Mouse (Mus musculus) liver, embryonic 16.5 days (tissue): ENCODE data around the gene Chrnb1. TPM values are rescaled to one million over a fixed set of nuclear protein-coding genes. Genes with fewer than 3 reads are reported as not detected.
A peak's percentile ranks its signal among the peaks of the same experiment; 100 is the strongest.

Source experiments
- ATAC-seq: fragments of 200-750 bp; cut with Nextera tagmentation; 2 replicates; pipeline ENCODE4 v1.8.0; 2017; ENCODE audit warnings: low read depth, mild to moderate bottlenecking, moderate number of reproducible peaks, moderate library complexity
- H3K27ac ChIP-seq: fragments of 300-500 bp; sonication (generic); 2 replicates; pipeline ENCODE4 v1.5.1; 2014; ENCODE audit warnings: mild to moderate bottlenecking, low read length
- H3K27me3 ChIP-seq: fragments of 300-500 bp; sonication (generic); 2 replicates; pipeline ENCODE4 v1.6.1; 2014; ENCODE audit warnings: low read depth, low read length, mixed read lengths; ENCODE audit not compliant: control insufficient read depth, insufficient read depth
- H3K36me3 ChIP-seq: fragments of 300-500 bp; sonication (generic); 2 replicates; pipeline ENCODE4 v1.6.1; 2014; ENCODE audit warnings: mild to moderate bottlenecking; ENCODE audit not compliant: control insufficient read depth, insufficient read depth
- H3K4me1 ChIP-seq: fragments of 300-500 bp; sonication (generic); 2 replicates; pipeline ENCODE4 v1.6.1; 2014; ENCODE audit warnings: low read depth, low read length, mixed read lengths; ENCODE audit not compliant: control insufficient read depth
- H3K4me2 ChIP-seq: fragments of 300-500 bp; sonication (generic); 2 replicates; pipeline ENCODE4 v1.6.1; 2014; ENCODE audit warnings: low read depth, low read length, mixed read lengths
- H3K4me3 ChIP-seq: fragments of 300-500 bp; sonication (generic); 2 replicates; pipeline ENCODE4 v1.5.1; 2014; ENCODE audit warnings: low read depth, mild to moderate bottlenecking, low read length
- H3K9ac ChIP-seq: fragments of 300-500 bp; sonication (generic); 2 replicates; pipeline ENCODE4 v1.6.1; 2014; ENCODE audit warnings: low read depth, low read length
- H3K9me3 ChIP-seq: fragments of 300-500 bp; sonication (generic); replicated peaks from 2 replicates; pipeline ENCODE4 v1.6.1; 2016; ENCODE audit warnings: low read length; ENCODE audit not compliant: control insufficient read depth
- WGBS: fragments of 180-500 bp; shearing (Covaris S2); extraction: QIAGEN DNeasy Blood & Tissue Kit; methylation state at CpG from one replicate; pipeline ENCODE4 v1.1.7; 2014; ENCODE audit not compliant: insufficient replicate concordance; 5-methylcytosine and 5-hydroxymethylcytosine counted together
- polyA plus RNA-seq: library from polyadenylated mRNA; unstranded; fragments of >200 nt; fragmentation: Nextera tagmentation; extraction: Ambion mirVana; gene quantifications from 2 replicates; pipeline ENCODE4 v1.2.1, GENCODE M21; 2015

The Chrnb1 gene
- polyA plus RNA-seq, 1 experiment from 2014 or later = 0.96 TPM

DNA sequence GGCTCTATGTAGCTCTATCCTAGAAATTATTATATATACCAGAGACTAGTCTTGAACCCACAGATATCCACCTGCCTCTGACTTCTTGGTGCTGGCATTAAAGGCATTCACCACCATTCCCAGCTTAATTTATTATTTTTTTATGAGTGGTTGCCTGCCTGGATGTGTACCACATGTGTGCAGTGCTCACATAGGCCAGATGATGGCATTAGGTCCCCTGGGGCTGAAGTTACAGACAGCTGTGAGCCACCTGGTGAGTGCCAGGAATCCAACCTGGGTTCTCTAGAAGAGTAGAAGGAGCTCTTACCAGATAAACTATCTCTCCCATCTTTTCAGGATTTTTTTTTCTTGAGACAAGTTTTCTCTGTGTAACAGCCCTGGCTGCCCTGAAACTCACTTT, 14.5 kb upstream of the Chrnb1 start:
- Histone ChIP-seq H3K9me3 (no peaks in the 10 kb centered on the region), H3K4me3 (no peak overlapping the region), H3K36me3 (no peaks in the 10 kb centered on the region), H3K4me1 (no peaks in the 10 kb centered on the region; the same call in 1 of the 2 replicates), H3K27ac (no peak overlapping the region), H3K9ac (no peak overlapping the region), H3K4me2 (no peak overlapping the region), H3K27me3 (peaks cover 15% of the 10 kb centered on the region)
- no peak for ATAC-seq

DNA sequence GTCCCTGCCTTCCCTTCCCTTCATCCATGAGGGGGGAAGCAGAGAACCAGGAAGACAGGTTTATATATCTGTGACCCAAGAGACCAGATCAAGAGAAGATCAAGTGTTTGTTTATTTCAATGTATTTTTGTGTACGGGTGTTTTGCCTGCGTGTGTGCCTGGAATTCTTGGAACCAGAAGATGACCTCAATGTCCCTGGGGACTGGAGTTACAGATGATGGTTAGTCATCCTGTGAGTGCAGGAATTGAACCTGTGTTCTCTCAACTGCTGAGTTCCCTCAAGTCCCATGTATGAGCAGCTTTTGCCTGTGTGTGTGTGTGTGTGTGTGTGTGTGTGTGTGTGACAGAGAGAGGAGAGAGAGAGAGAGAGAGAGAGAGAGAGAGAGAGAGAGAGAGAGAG, 11.9 kb upstream of the Chrnb1 start:
- ATAC-seq = no peak
- WGBS = 73% methylated on average over 2 of the region's 2 CpGs
- no peak overlapping the region for H3K4me3 ChIP-seq
- peaks cover 41% of the 10 kb centered on the region for H3K27me3 ChIP-seq
- H3K9me3 ChIP-seq = no peaks in the 10 kb centered on the region
- H3K4me1 ChIP-seq = peaks cover 24% of the 10 kb centered on the region
- no peak overlapping the region for H3K27ac ChIP-seq
- no peak overlapping the region for H3K4me2 ChIP-seq
- no peaks in the 10 kb centered on the region for H3K36me3 ChIP-seq
- no peak overlapping the region for H3K9ac ChIP-seq

DNA sequence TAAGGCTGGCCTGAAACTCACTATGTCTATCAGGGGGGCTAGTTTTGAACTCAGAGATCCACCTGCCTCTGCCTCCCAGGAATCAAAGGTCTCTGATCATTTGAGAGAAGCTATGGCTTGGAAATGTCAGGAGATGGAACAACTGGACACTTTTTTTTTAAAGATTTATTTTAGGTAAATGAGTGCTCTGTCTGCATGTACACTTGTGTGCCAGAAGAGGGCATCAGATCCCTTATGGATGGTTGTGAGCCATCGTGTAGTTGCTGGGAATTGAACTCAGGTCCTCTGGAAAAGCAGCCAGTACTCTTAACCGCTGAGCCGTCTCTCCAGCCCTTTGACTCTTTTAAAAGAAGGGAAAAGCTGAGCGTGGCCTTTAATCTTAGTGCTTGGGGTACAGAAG, 10.6 kb upstream of the Chrnb1 start:
- no peak overlapping the region for H3K4me3 ChIP-seq
- no peak overlapping the region for H3K4me2 ChIP-seq
- H3K9ac ChIP-seq = no peak overlapping the region
- H3K27me3 ChIP-seq = peaks cover 54% of the 10 kb centered on the region
- H3K36me3 ChIP-seq = no peaks in the 10 kb centered on the region
- peaks cover 29% of the 10 kb centered on the region for H3K4me1 ChIP-seq
- ATAC-seq = no peak
- H3K9me3 ChIP-seq = no peaks in the 10 kb centered on the region
- WGBS = 67% methylated on average over 4 of the region's 4 CpGs
- no peak overlapping the region for H3K27ac ChIP-seq

DNA sequence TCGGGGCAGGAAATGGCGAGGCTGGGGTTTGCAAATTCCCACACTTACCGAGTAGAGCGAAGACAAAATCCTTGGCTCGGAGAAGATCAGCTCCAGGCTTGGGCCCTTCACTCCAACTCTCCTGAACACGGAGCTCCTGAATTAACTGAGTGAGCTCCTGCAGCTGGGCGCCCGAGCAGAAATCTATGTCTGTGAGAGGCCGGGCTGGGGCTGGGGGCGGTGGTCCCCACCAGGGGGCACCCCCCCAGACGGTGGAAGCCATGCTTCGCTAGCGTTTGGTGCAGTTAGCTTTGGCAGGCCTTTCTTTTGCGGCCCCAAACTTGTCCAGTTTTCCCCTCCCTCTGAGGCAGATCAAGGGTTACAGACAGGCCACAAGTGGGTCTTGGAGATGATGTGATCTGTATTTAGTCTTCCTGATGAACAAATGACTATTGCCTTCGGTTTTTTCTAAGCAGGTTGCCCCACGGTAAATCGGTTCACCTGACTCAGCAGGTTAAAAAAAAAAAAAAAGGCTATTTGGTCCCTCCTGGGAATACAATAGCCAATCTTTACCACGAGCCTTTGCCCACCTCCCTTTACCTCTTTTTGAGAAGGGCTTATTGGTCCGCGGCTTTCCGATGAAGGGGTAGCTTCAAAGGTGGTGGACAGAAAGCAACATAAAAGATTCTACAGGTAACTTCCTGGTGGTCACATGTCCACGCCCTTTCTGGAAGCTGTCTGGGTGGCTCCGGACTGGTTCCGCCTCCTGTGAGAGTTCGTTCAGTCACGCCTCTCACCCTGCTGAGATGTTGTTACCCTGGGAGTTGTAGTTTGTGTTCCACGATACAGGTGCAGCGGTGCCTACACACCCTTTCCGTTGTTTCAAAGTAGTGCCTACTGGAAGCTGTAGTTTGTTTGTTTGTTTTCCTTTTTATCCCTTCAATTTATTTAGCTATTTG, 9.5 kb upstream of the Chrnb1 start, which contains the start of gene Tmem102:
TSS of gene Tmem102 (minus strand) at position 653 of the 938 bp plus-strand sequence.
- 22% methylated on average over 29 of the region's 29 CpGs for WGBS
- peak within 1 kb of the TSS; percentile 11; the same call in 1 of the 2 replicates for H3K4me3 ChIP-seq
- ATAC-seq = no peak
- H3K4me1 ChIP-seq = peaks cover 37% of the 10 kb centered on the region
- peaks cover 65% of the 10 kb centered on the region for H3K27me3 ChIP-seq
- no peak within 1 kb of the TSS for H3K27ac ChIP-seq
- no peaks in the 10 kb centered on the region for H3K36me3 ChIP-seq
- H3K9ac ChIP-seq = no peak within 1 kb of the TSS
- H3K4me2 ChIP-seq = peak within 1 kb of the TSS; percentile 78; the same call in 1 of the 2 replicates
- no peaks in the 10 kb centered on the region for H3K9me3 ChIP-seq

DNA sequence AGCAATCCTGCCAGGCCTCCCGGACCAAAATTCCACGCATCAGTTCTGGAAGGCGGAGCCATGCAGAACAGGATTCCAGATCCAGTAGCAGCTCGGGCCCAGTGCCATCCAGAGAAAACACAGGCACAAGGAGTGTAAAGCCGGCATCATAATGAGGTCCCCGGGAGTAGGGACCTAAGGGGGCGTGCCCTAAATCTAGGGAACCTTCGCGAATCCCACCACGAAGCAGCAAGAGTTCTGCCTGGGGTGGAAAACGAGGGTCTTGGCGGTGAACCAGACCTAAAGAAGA, 8.9 kb upstream of the Chrnb1 start:
- Histone ChIP-seq H3K4me3 (no peak overlapping the region), H3K4me2 (peak overlapping the region; percentile 78; the same call in 1 of the 2 replicates), H3K27me3 (peaks cover 71% of the 10 kb centered on the region), H3K9ac (no peak overlapping the region), H3K4me1 (peaks cover 37% of the 10 kb centered on the region), H3K36me3 (no peaks in the 10 kb centered on the region), H3K27ac (no peak overlapping the region), H3K9me3 (no peaks in the 10 kb centered on the region)
- WGBS = 23% methylated on average over 12 of the region's 12 CpGs
- ATAC-seq = no peak

DNA sequence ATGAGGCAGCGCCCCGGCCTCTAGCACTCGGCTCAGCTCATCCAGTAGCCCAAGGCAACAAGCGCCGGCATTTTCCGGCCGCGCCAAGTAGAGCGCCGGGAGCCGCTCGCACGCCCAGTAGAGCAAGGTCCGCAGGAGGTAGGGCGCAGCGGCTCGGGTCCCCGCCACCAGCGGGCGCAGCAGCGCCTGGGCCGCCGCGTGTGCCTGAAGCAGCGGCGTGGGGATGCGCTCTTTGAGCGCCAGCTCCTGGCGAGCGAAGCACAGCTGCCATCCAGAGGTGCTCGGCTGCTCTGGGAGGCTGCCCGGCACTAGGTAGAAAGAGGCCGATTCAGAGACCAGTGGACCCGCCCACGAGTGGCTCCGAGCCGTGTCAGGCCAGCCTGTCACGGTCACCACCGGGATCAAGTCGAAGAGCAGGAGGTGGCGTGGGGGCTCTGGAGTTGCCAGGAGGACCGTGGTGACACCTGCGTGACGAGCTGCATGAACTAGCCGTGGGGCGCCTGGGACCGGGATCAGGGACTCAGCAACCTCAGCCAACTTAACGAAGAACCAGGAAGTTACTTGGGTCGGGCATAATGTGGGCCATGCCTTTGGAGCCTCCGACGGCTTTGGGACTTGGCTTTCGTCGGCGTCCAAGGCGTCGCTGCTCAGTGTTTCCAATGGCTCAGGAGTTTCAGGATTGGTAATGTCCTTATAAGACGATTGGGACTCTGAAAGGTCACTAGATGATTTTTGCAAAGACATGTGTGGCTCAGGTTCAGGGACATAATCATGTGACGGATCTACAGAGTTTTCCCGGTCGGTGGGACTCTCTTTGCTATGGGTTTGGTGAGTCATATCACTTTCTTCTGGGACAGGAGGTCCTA, 8.3 kb upstream of the Chrnb1 start:
- peak overlapping the region; percentile 29; the same call in 1 of the 2 replicates for H3K27ac ChIP-seq

DNA sequence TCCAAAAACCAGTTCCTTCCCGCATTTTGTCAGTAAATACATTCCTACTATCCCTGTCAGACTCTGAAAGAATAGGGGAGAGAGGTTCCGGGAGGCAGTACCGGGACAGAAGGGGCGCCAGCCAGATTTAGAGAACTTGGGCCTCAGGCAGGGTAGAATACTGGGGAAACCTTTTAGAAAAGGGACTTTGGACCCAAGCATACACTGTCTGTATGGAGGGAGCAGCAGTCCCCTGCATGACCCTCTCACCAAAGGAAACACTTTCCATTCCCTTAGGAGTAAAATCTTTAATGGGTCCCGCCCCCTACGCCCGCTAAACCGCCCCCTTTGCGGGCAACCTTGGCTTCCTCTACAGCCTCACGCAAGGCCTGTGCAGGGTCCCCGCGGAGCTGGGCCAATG, 7.6 kb upstream of the Chrnb1 start:
- H3K9me3 ChIP-seq = no peaks in the 10 kb centered on the region
- peak overlapping the region; percentile 57 for H3K4me3 ChIP-seq
- H3K4me1 ChIP-seq = peaks cover 37% of the 10 kb centered on the region
- H3K9ac ChIP-seq = peak overlapping the region; percentile 41
- H3K4me2 ChIP-seq = peak overlapping the region; percentile 78
- ATAC-seq = peak; percentile 34
- H3K27ac ChIP-seq = peak overlapping the region; percentile 29; the same call in 1 of the 2 replicates
- WGBS = 2% methylated on average over 12 of the region's 12 CpGs
- no peaks in the 10 kb centered on the region for H3K36me3 ChIP-seq
- H3K27me3 ChIP-seq = peaks cover 83% of the 10 kb centered on the region

More for the DNA sequence above, 8.3 kb upstream of the Chrnb1 start:
- H3K4me1 ChIP-seq = peaks cover 37% of the 10 kb centered on the region
- peak overlapping the region; percentile 57 for H3K4me3 ChIP-seq
- peak; percentile 72 for ATAC-seq
- H3K36me3 ChIP-seq = no peaks in the 10 kb centered on the region
- peak overlapping the region; percentile 78 for H3K4me2 ChIP-seq
- H3K9ac ChIP-seq = peak overlapping the region; percentile 41
- WGBS = 3% methylated on average over 60 of the region's 60 CpGs
- peaks cover 77% of the 10 kb centered on the region for H3K27me3 ChIP-seq
- no peaks in the 10 kb centered on the region for H3K9me3 ChIP-seq

DNA sequence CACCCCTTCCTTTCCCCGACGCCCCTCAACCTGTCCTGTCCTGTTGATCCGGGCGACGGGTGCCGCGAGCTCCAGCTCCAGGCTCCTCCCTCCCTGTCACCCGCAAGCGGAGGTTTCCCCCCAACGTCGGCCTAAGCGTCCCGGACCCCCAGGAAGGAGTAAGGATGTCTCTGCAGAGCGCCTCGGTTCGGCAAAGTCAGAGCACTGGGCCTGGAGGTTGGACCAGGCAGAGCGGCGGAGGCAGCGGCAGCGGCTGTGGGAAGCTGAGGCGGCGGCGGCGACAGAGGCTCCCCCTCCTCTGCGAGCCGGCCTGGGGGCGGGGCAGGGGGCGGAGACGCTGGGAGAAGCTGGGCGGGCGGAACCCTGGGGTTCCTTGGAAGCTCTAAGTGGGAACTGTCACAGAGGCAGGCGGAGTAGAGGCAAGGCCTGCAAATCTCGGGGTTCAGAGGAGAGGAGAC, 6.9 kb upstream of the Chrnb1 start:
- Histone ChIP-seq H3K4me3 (peak overlapping the region; percentile 57), H3K27ac (no peak overlapping the region), H3K27me3 (peaks cover 89% of the 10 kb centered on the region), H3K9me3 (no peaks in the 10 kb centered on the region), H3K9ac (peak overlapping the region; percentile 36; the same call in 1 of the 2 replicates), H3K36me3 (no peaks in the 10 kb centered on the region), H3K4me2 (peak overlapping the region; percentile 78), H3K4me1 (peaks cover 37% of the 10 kb centered on the region)
- peak; percentile 43; the same call in 1 of the 2 replicates for ATAC-seq
- under 1% methylated on average over 32 of the region's 33 CpGs for WGBS
